Mouse (Mus musculus): ENCODE results near the gene Ankrd35. TPM values are rescaled to one million over a fixed set of nuclear protein-coding genes. Genes with fewer than 3 reads are reported as not detected.
A peak's percentile ranks its signal among the peaks of the same experiment; 100 is the strongest.
"Not testable (repeated sequence)": the region's sequence is repeated elsewhere in the genome, so short reads cannot be mapped to it uniquely, and the experiment has no call there.

Ankrd35 gene
- total RNA-seq, 2 experiments from 2014 or later, result 8.3 to 9.5 TPM

- TF ChIP-seq CTCF (IDR thresholded peaks at IDR 0.05), result peak; percentile 15
- Histone ChIP-seq H3K4me3 (no peak overlapping the region), H3K27ac (no peak overlapping the region)
- intact Hi-C loops (cut with DNase I), result no loop called here
- no peak for DNase-seq (ENCODE audit: extremely low spot score in 1 of 2, low spot score in 2 of 2)
Observed at GRCm38 (mm10) chr3:96737995-96738394, 68.1 kb downstream of the Ankrd35 start.

GRCm38 (mm10) chr3:96740279-96740678 is 70.3 kb downstream of the Ankrd35 start:
- DNase-seq (ENCODE audit: extremely low spot score in 1 of 2, low spot score in 2 of 2); intact Hi-C loops (cut with DNase I); H3K27ac ChIP-seq; H3K4me3 ChIP-seq: not testable (repeated sequence)

Other genes with a start within 250 kb of the Ankrd35 start
- gene BC107364, start 217.8 kb upstream of the Ankrd35 start, total RNA-seq (2021), result not detected
- gene Hfe2, start 145.0 kb upstream of the Ankrd35 start, total RNA-seq (2021), result 1 to 10 TPM; 1.7 to 1.8 TPM
- gene Txnip, start 112.2 kb upstream of the Ankrd35 start, total RNA-seq (2021), result 10 to 100 TPM; 22.4 to 28.2 TPM
- gene Gm16253, start 93.1 kb upstream of the Ankrd35 start, total RNA-seq (2021), result not detected
- gene Polr3gl, start 76.0 kb upstream of the Ankrd35 start, total RNA-seq (2021), result 10 to 100 TPM; 26.6 to 28.1 TPM
- gene Ankrd34a, start 73.5 kb upstream of the Ankrd35 start, total RNA-seq (2021), result 10 to 100 TPM; 66.8 to 70.3 TPM
- gene Lix1l, start 69.0 kb upstream of the Ankrd35 start, total RNA-seq (2021), result 10 to 100 TPM; 18.6 to 21.5 TPM
- 10 to 100 TPM; 37.6 to 38.5 TPM for gene Rbm8a, start 40.2 kb upstream of the Ankrd35 start, total RNA-seq (2021)
- 10 to 100 TPM; 53.0 to 56.3 TPM for gene Pex11b, start 34.8 kb upstream of the Ankrd35 start, total RNA-seq (2021)
- under 1 TPM; 0.41 to 0.68 TPM for gene Gm42957, start 34.7 kb upstream of the Ankrd35 start, total RNA-seq (2021)
- gene Itga10, start 24.5 kb upstream of the Ankrd35 start, total RNA-seq (2021), result 1 to 10 TPM; 2.9 to 3.6 TPM
- 10 to 100 TPM; 23.6 to 30.3 TPM for gene Pias3, start 26.3 kb downstream of the Ankrd35 start, total RNA-seq (2021)
- 10 to 100 TPM in 1 of 2 experiments, 1 to 10 TPM in 1; 8.7 to 10.4 TPM for gene Nudt17, start 38.4 kb downstream of the Ankrd35 start, total RNA-seq (2021)
- 10 to 100 TPM; 22.7 to 25.3 TPM for gene Polr3c, start 57.5 kb downstream of the Ankrd35 start, total RNA-seq (2021)
- gene Rnf115, start 57.5 kb downstream of the Ankrd35 start, total RNA-seq (2021), result 10 to 100 TPM; 58.3 to 61.9 TPM
- under 1 TPM in 1 of 2 experiments, not detected in 1; 0.14 TPM for gene Pdzk1, start 159.2 kb downstream of the Ankrd35 start, total RNA-seq (2021)
- not detected for gene Cd160, start 159.2 kb downstream of the Ankrd35 start, total RNA-seq (2021)
- under 1 TPM; 0.70 to 0.75 TPM for gene Gja5, start 234.6 kb downstream of the Ankrd35 start, total RNA-seq (2021)
- gene Gpr89, start 235.2 kb downstream of the Ankrd35 start, total RNA-seq (2021), result 10 to 100 TPM; 40.7 to 42.8 TPM